ENCODE assay signal across 12 mouse cellular contexts in the genomic region with DNA sequence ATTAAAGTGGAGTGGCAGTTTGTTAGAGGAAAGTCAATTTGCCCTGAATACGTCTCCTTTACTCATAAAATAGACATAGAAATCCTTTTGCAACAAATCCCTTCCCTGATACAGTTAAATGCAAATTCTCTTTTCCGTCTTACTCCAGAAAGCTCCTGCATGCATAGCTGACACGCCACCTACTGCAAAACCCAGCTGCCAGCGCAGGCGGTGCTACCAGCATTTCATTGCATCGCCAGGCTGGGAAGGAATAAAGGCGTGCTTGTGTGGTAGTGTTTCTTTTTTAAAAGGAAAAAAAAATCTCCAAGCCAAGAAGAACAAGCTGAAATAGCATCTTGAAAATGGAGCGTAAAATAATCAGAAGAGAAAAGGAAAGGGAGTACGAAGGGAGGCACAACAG. TPM values are rescaled to one million over a fixed set of nuclear protein-coding genes. Genes with fewer than 3 reads are reported as not detected.
DNase-seq lines count a peak whose midpoint lies in the region; ATAC-seq lines count a peak whose summit lies in the region.
"Had no signal": no experiment of that assay in that cellular context is flagged by ENCODE, and none has a peak within 500 bp of the region (broad histone marks: within the 10 kb centered on the region; RNA-seq: fewer than 3 reads in every experiment).

No protein-coding gene starts in this region.

- 71% methylated on average over 9 of the region's 9 CpGs for WGBS in midbrain, embryonic 12.5 days
- 86% methylated on average over 9 of the region's 9 CpGs for WGBS in midbrain, embryonic 11.5 days
- 94% methylated on average over 9 of the region's 9 CpGs for WGBS in heart, embryonic 10.5 days

- H3K9ac ChIP-seq in midbrain, embryonic 12.5 days (replicated peaks): no peak overlapping the region
- no peak overlapping the region for H3K9ac ChIP-seq in midbrain, embryonic 11.5 days (ENCODE audit: low read length)
- H3K9ac ChIP-seq: kidney, embryonic 15.5 days had no signal

- intact Hi-C loops in left cerebral cortex, postnatal 14 days (cut with DNase I): loop anchor here (2.0 to 5.0 kb wide), 3 partner anchors 63 to 115 kb away; no protein-coding TSS in a partner anchor

- H3K27ac ChIP-seq in midbrain, embryonic 12.5 days (replicated peaks): 0 out of 2 replicates have a peak overlapping the region, but pooled peaks have one; percentile 8
- no peak overlapping the region for H3K27ac ChIP-seq in midbrain, embryonic 11.5 days (ENCODE audit: low read depth, low read length)
- no peak overlapping the region for H3K27ac ChIP-seq in heart, embryonic 10.5 days
- H3K27ac ChIP-seq: kidney, embryonic 15.5 days; macrophage had no signal

- no peaks in the 10 kb centered on the region for H3K27me3 ChIP-seq in midbrain, embryonic 12.5 days
- H3K27me3 ChIP-seq in midbrain, embryonic 11.5 days (ENCODE audit: control insufficient read depth, insufficient read depth, low read length): no peaks in the 10 kb centered on the region
- no peaks in the 10 kb centered on the region for H3K27me3 ChIP-seq in heart, embryonic 10.5 days (ENCODE audit: insufficient read depth, poor library complexity, severe bottlenecking)
- H3K27me3 ChIP-seq: kidney, embryonic 15.5 days had no signal

- H3K4me2 ChIP-seq in midbrain, embryonic 12.5 days (replicated peaks): 0 out of 2 replicates have a peak overlapping the region, but pooled peaks have one; percentile 7
- H3K4me2 ChIP-seq in midbrain, embryonic 11.5 days: no peak overlapping the region
- H3K4me2 ChIP-seq: kidney, embryonic 15.5 days had no signal

- no peak for ATAC-seq in midbrain, embryonic 12.5 days (ENCODE audit: low FRiP score, low read depth)
- ATAC-seq in midbrain, embryonic 11.5 days (ENCODE audit: low FRiP score): no peak
- ATAC-seq in inflammation-experienced regulatory T-cells, adult 6 months: no peak

- H3K9me3 ChIP-seq in midbrain, embryonic 12.5 days: no peaks in the 10 kb centered on the region
- H3K9me3 ChIP-seq in midbrain, embryonic 11.5 days (ENCODE audit: control insufficient read depth, low read length): no peaks in the 10 kb centered on the region
- H3K9me3 ChIP-seq in heart, embryonic 10.5 days: no peaks in the 10 kb centered on the region
- H3K9me3 ChIP-seq: kidney, embryonic 15.5 days had no signal

- no peak for DNase-seq in midbrain, embryonic 11.5 days (ENCODE audit: low spot score, missing footprints)
- DNase-seq in frontal cortex, postnatal 25 days (ENCODE audit: low spot score in 2 of 2): peak; percentile 57 to 62
- DNase-seq in left cerebral cortex, postnatal 14 days (ENCODE audit: low spot score in 2 of 2): peak; percentile 84 to 86
- peak; percentile 81 to 88 for DNase-seq in right cerebral cortex, postnatal 36 days (ENCODE audit: low spot score in 2 of 2)
- no peak for DNase-seq in heart, embryonic 10.5 days (ENCODE audit: low spot score)
- DNase-seq in gastrocnemius, postnatal 10 days: no peak
- DNase-seq: heart, adult 18-20 months had no signal

- no peak overlapping the region for H3K4me3 ChIP-seq in midbrain, embryonic 12.5 days
- no peak overlapping the region for H3K4me3 ChIP-seq in midbrain, embryonic 11.5 days (ENCODE audit: low read depth, low read length)
- H3K4me3 ChIP-seq in heart, embryonic 10.5 days: no peak overlapping the region
- H3K4me3 ChIP-seq: kidney, embryonic 15.5 days had no signal

- no peaks in the 10 kb centered on the region for H3K36me3 ChIP-seq in midbrain, embryonic 12.5 days
- no peaks in the 10 kb centered on the region for H3K36me3 ChIP-seq in midbrain, embryonic 11.5 days (ENCODE audit: control insufficient read depth, insufficient read depth, low read length)
- no peaks in the 10 kb centered on the region for H3K36me3 ChIP-seq in heart, embryonic 10.5 days
- H3K36me3 ChIP-seq: kidney, embryonic 15.5 days had no signal

- peaks cover 15% of the 10 kb centered on the region; the same call in 1 of the 2 replicates for H3K4me1 ChIP-seq in midbrain, embryonic 12.5 days
- H3K4me1 ChIP-seq in midbrain, embryonic 11.5 days (ENCODE audit: control insufficient read depth, insufficient read depth, low read length): no peaks in the 10 kb centered on the region
- no peaks in the 10 kb centered on the region for H3K4me1 ChIP-seq in heart, embryonic 10.5 days
- H3K4me1 ChIP-seq: kidney, embryonic 15.5 days had no signal

RNA-seq across cellular contexts. Expression of a gene that starts 7.4 kb away (rescaled TPM):
- polyA plus RNA-seq in midbrain, embryonic 12.5 days (2016; fragmentation: Nextera tagmentation; extraction: Ambion mirVana): 2.2 and 2.8 TPM in 2 replicates
- polyA plus RNA-seq in midbrain, embryonic 11.5 days (2014; fragmentation: Nextera tagmentation; extraction: Ambion mirVana): 0.83 and 0.99 TPM in 2 replicates
- total RNA-seq in left cerebral cortex, postnatal 14 days (2021): 10 to 100 TPM in 1 of 2 experiments, 1 to 10 TPM in 1; 10.0 to 14.7 TPM
- 0.33 and 0.34 TPM in 2 replicates for polyA plus RNA-seq in heart, embryonic 10.5 days (2016; fragmentation: Nextera tagmentation; extraction: Ambion mirVana)
- total RNA-seq in gastrocnemius, postnatal 10 days (2021): under 1 TPM in 1 of 2 experiments, not detected in 1; 0.05 TPM
- 1 to 10 TPM in 2 of 3 experiments, under 1 TPM in 1; 0.64 to 2.3 (median 1.3) TPM for polyA plus RNA-seq in inflammation-experienced regulatory T-cells, adult 6 months (2017; shearing (Covaris generic))
- total RNA-seq: heart, adult 18-20 months had no signal
- polyA plus RNA-seq: macrophage; spleen, adult 2 months had no signal

RNA-seq across cellular contexts. Expression of a gene that starts 48.4 kb away (rescaled TPM):
- 47.3 and 48.9 TPM in 2 replicates for polyA plus RNA-seq in midbrain, embryonic 12.5 days (2016; fragmentation: Nextera tagmentation; extraction: Ambion mirVana)
- polyA plus RNA-seq in midbrain, embryonic 11.5 days (2014; fragmentation: Nextera tagmentation; extraction: Ambion mirVana): 59.3 and 66.7 TPM in 2 replicates
- 10 to 100 TPM; 16.6 to 18.5 TPM for total RNA-seq in left cerebral cortex, postnatal 14 days (2021)
- polyA plus RNA-seq in heart, embryonic 10.5 days (2016; fragmentation: Nextera tagmentation; extraction: Ambion mirVana): 37.7 and 43.5 TPM in 2 replicates
- 10 to 100 TPM; 14.2 to 14.9 TPM for total RNA-seq in gastrocnemius, postnatal 10 days (2021)
- polyA plus RNA-seq in inflammation-experienced regulatory T-cells, adult 6 months (2017; shearing (Covaris generic)): 10 to 100 TPM; 41.4 to 54.9 (median 48.8) TPM

Comparison
In these comparisons a context has a peak if more than half of its experiments do, and no peak if none do; other contexts are left out.
1. DNase-seq: peak in frontal cortex, postnatal 25 days (2 of 2), left cerebral cortex, postnatal 14 days (2 of 2) and right cerebral cortex, postnatal 36 days (2 of 2); none in midbrain, embryonic 11.5 days (single experiment), heart, embryonic 10.5 days (single experiment) and gastrocnemius, postnatal 10 days (single experiment).